Comparison of ENCODE assay signal across 8 mouse cellular contexts in the genomic region with DNA sequence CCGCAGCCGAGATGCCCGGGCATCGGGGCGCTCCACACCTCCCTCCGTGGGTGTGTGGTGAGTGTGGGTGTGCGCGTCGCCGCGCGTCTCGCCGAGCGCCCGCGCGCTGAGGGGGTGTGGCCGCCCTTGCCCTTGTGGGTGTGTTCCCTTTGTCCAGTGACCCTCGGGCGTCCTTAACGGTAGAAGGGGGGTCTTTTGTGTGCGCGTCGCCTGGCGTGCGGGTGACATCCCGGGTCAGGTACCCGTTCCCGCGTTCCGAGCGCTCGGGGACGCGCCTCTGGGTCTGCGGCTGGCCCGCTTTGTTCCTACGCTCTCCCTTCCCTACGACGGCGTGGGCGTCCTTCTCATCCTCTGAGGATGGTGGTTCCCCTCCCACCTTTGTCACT. TPM values are rescaled to one million over a fixed set of nuclear protein-coding genes. Genes with fewer than 3 reads are reported as not detected.
DNase-seq lines count a peak whose midpoint lies in the region; ATAC-seq and TF ChIP-seq lines count a peak whose summit lies in the region.

No protein-coding gene starts in this region.

- peak overlapping the region; percentile 43 for H3K4me2 ChIP-seq in limb, embryonic 14.5 days (replicated peaks; ENCODE audit: low read depth, low read length, severe bottlenecking)
- peak overlapping the region; percentile 73 for H3K4me2 ChIP-seq in midbrain, embryonic 14.5 days (ENCODE audit: low read length)
- peak overlapping the region; percentile 53 for H3K4me2 ChIP-seq in stomach, embryonic 16.5 days (ENCODE audit: low read depth, low read length)

- H3K9me3 ChIP-seq in limb, embryonic 14.5 days (ENCODE audit: control insufficient read depth, low read length) = no peaks in the 10 kb centered on the region
- H3K9me3 ChIP-seq in midbrain, embryonic 14.5 days (ENCODE audit: control insufficient read depth, low read length) = no peaks in the 10 kb centered on the region
- no peaks in the 10 kb centered on the region for H3K9me3 ChIP-seq in stomach, embryonic 16.5 days (replicated peaks; ENCODE audit: control insufficient read depth, low read length)

- H3K9ac ChIP-seq in limb, embryonic 14.5 days (ENCODE audit: low read depth, low read length, severe bottlenecking) = peak overlapping the region; percentile 88
- peak overlapping the region; percentile 99 for H3K9ac ChIP-seq in midbrain, embryonic 14.5 days (replicated peaks; ENCODE audit: low read length)
- H3K9ac ChIP-seq in stomach, embryonic 16.5 days (ENCODE audit: low read length) = peak overlapping the region; percentile 98

- 0% methylated on average over 24 of the region's 43 CpGs for WGBS in limb, embryonic 14.5 days
- 0% methylated on average over 43 of the region's 43 CpGs for WGBS in midbrain, embryonic 14.5 days
- under 1% methylated on average over 43 of the region's 43 CpGs for WGBS in stomach, embryonic 16.5 days

- TF ChIP-seq POLR2A in limb, embryonic 14.5 days (IDR thresholded peaks at IDR 0.05; ENCODE audit: borderline replicate concordance, extremely low read depth, insufficient read depth, insufficient read length) = no peak

- peak overlapping the region; percentile 98 for H3K27ac ChIP-seq in limb, embryonic 14.5 days (replicated peaks; ENCODE audit: low read depth, low read length)
- H3K27ac ChIP-seq in midbrain, embryonic 14.5 days (replicated peaks; ENCODE audit: low read depth, low read length) = peak overlapping the region; percentile 99
- H3K27ac ChIP-seq in stomach, embryonic 16.5 days (ENCODE audit: low read length) = peak overlapping the region; percentile 99

- peak overlapping the region; percentile 93 for H3K4me3 ChIP-seq in limb, embryonic 14.5 days (replicated peaks; ENCODE audit: low read length)
- peak overlapping the region; percentile 96 for H3K4me3 ChIP-seq in midbrain, embryonic 14.5 days (replicated peaks; ENCODE audit: low read depth, low read length)
- H3K4me3 ChIP-seq in stomach, embryonic 16.5 days (replicated peaks; ENCODE audit: low read length) = peak overlapping the region; percentile 92

- peaks cover 20% of the 10 kb centered on the region for H3K4me1 ChIP-seq in limb, embryonic 14.5 days (ENCODE audit: control insufficient read depth, insufficient read depth, low read length)
- H3K4me1 ChIP-seq in midbrain, embryonic 14.5 days (ENCODE audit: control insufficient read depth, insufficient read depth, low read length) = peaks cover 37% of the 10 kb centered on the region
- H3K4me1 ChIP-seq in stomach, embryonic 16.5 days (ENCODE audit: control insufficient read depth, insufficient read depth, low read length) = peaks cover 8% of the 10 kb centered on the region; the same call in 1 of the 2 replicates

- peak; percentile 49 for ATAC-seq in inflammation-experienced regulatory T-cells, adult 6 months
- ATAC-seq in limb, embryonic 14.5 days (ENCODE audit: low FRiP score, low read depth) = peak; percentile 75
- ATAC-seq in midbrain, embryonic 14.5 days (ENCODE audit: low FRiP score, low TSS enrichment) = peak; percentile 78
- ATAC-seq in stomach, embryonic 16.5 days (ENCODE audit: insufficient read depth, low FRiP score) = peak; percentile 84

- H3K27me3 ChIP-seq in limb, embryonic 14.5 days (ENCODE audit: control insufficient read depth, insufficient read depth, low read length) = no peaks in the 10 kb centered on the region
- H3K27me3 ChIP-seq in midbrain, embryonic 14.5 days (ENCODE audit: control insufficient read depth, insufficient read depth, low read length) = no peaks in the 10 kb centered on the region
- H3K27me3 ChIP-seq in stomach, embryonic 16.5 days (ENCODE audit: control insufficient read depth, insufficient read depth, low read length) = no peaks in the 10 kb centered on the region

- no peaks in the 10 kb centered on the region for H3K36me3 ChIP-seq in limb, embryonic 14.5 days (ENCODE audit: control insufficient read depth, insufficient read depth, low read length)
- H3K36me3 ChIP-seq in midbrain, embryonic 14.5 days (ENCODE audit: control insufficient read depth, insufficient read depth, low read length) = peaks cover 4% of the 10 kb centered on the region; the same call in 1 of the 2 replicates
- no peaks in the 10 kb centered on the region for H3K36me3 ChIP-seq in stomach, embryonic 16.5 days (ENCODE audit: control insufficient read depth, insufficient read depth, low read length)

- peak; percentile 74 to 78 for DNase-seq in layer of hippocampus, postnatal 10 days (ENCODE audit: low spot score in 2 of 2)
- no peak for DNase-seq in layer of hippocampus, adult 18-20 months (ENCODE audit: low spot score in 2 of 2)
- DNase-seq in cerebellum, adult 9-10 months = peak; percentile 84
- peak; percentile 66 to 69 for DNase-seq in frontal cortex, postnatal 14 days (ENCODE audit: low spot score in 2 of 2)
- DNase-seq in limb, embryonic 14.5 days (ENCODE audit: low spot score) = no peak
- DNase-seq in midbrain, embryonic 14.5 days = no peak

RNA-seq across cellular contexts. Expression of a gene that starts 0.5 kb away (rescaled TPM):
- 100 to 1,000 TPM; 751 to 808 TPM for total RNA-seq in layer of hippocampus, postnatal 10 days (2021)
- 100 to 1,000 TPM; 823 to 869 TPM for total RNA-seq in layer of hippocampus, adult 18-20 months (2021)
- polyA plus RNA-seq in inflammation-experienced regulatory T-cells, adult 6 months (2017; shearing (Covaris generic)) = 100 to 1,000 TPM in 1 of 3 experiments, 10 to 100 TPM in 2; 30.0 to 103 (median 89.3) TPM
- 113 and 123 TPM in 2 replicates for polyA plus RNA-seq in limb, embryonic 14.5 days (2012; rRNA removed)
- polyA plus RNA-seq in limb, embryonic 14.5 days (2014; fragmentation: Nextera tagmentation; extraction: Ambion mirVana) = 294 and 297 TPM in 2 replicates
- polyA plus RNA-seq in midbrain, embryonic 14.5 days (2014; fragmentation: Nextera tagmentation; extraction: Ambion mirVana) = 1,082 and 1,144 TPM in 2 replicates
- 156 and 161 TPM in 2 replicates for polyA plus RNA-seq in stomach, embryonic 16.5 days (2015; fragmentation: Nextera tagmentation; extraction: Ambion mirVana)

RNA-seq across cellular contexts. Expression of a gene that starts 0.7 kb away (rescaled TPM):
- 10 to 100 TPM; 42.8 to 55.0 TPM for total RNA-seq in layer of hippocampus, postnatal 10 days (2021)
- total RNA-seq in layer of hippocampus, adult 18-20 months (2021) = 10 to 100 TPM; 35.5 to 40.7 TPM
- polyA plus RNA-seq in inflammation-experienced regulatory T-cells, adult 6 months (2017; shearing (Covaris generic)) = 10 to 100 TPM; 47.3 to 96.8 (median 94.1) TPM
- 75.3 and 83.2 TPM in 2 replicates for polyA plus RNA-seq in limb, embryonic 14.5 days (2012; rRNA removed)
- 86.3 and 101 TPM in 2 replicates for polyA plus RNA-seq in limb, embryonic 14.5 days (2014; fragmentation: Nextera tagmentation; extraction: Ambion mirVana)
- polyA plus RNA-seq in midbrain, embryonic 14.5 days (2014; fragmentation: Nextera tagmentation; extraction: Ambion mirVana) = 103 and 163 TPM in 2 replicates
- polyA plus RNA-seq in stomach, embryonic 16.5 days (2015; fragmentation: Nextera tagmentation; extraction: Ambion mirVana) = 117 and 131 TPM in 2 replicates

RNA-seq across cellular contexts. Expression of a gene that starts 42.7 kb away (rescaled TPM):
- under 1 TPM; 0.32 to 0.42 TPM for total RNA-seq in layer of hippocampus, postnatal 10 days (2021)
- under 1 TPM in 1 of 2 experiments, not detected in 1; 0.20 TPM for total RNA-seq in layer of hippocampus, adult 18-20 months (2021)
- polyA plus RNA-seq in inflammation-experienced regulatory T-cells, adult 6 months (2017; shearing (Covaris generic)) = under 1 TPM; 0.39 to 0.81 (median 0.77) TPM
- 2.3 and 2.9 TPM in 2 replicates for polyA plus RNA-seq in limb, embryonic 14.5 days (2012; rRNA removed)
- 5.2 TPM in 2 replicates for polyA plus RNA-seq in limb, embryonic 14.5 days (2014; fragmentation: Nextera tagmentation; extraction: Ambion mirVana)
- 0.70 and 1.2 TPM in 2 replicates for polyA plus RNA-seq in midbrain, embryonic 14.5 days (2014; fragmentation: Nextera tagmentation; extraction: Ambion mirVana)
- polyA plus RNA-seq in stomach, embryonic 16.5 days (2015; fragmentation: Nextera tagmentation; extraction: Ambion mirVana) = 7.0 and 8.3 TPM in 2 replicates

RNA-seq across cellular contexts. Expression of a gene that starts 57.5 kb away (rescaled TPM):
- 10 to 100 TPM; 12.1 to 14.1 TPM for total RNA-seq in layer of hippocampus, postnatal 10 days (2021)
- total RNA-seq in layer of hippocampus, adult 18-20 months (2021) = 10 to 100 TPM; 13.5 to 13.9 TPM
- 1 to 10 TPM; 4.3 to 9.7 (median 9.1) TPM for polyA plus RNA-seq in inflammation-experienced regulatory T-cells, adult 6 months (2017; shearing (Covaris generic))
- polyA plus RNA-seq in limb, embryonic 14.5 days (2012; rRNA removed) = 6.1 and 7.1 TPM in 2 replicates
- 6.3 and 6.4 TPM in 2 replicates for polyA plus RNA-seq in limb, embryonic 14.5 days (2014; fragmentation: Nextera tagmentation; extraction: Ambion mirVana)
- 6.6 and 7.2 TPM in 2 replicates for polyA plus RNA-seq in midbrain, embryonic 14.5 days (2014; fragmentation: Nextera tagmentation; extraction: Ambion mirVana)
- polyA plus RNA-seq in stomach, embryonic 16.5 days (2015; fragmentation: Nextera tagmentation; extraction: Ambion mirVana) = 10.2 and 10.3 TPM in 2 replicates

Comparison
In these comparisons a context has a peak if more than half of its experiments do, and no peak if none do; other contexts are left out.
1. DNase-seq: peak in layer of hippocampus, postnatal 10 days (2 of 2), cerebellum, adult 9-10 months (single experiment) and frontal cortex, postnatal 14 days (2 of 2); none in layer of hippocampus, adult 18-20 months (0 of 2), limb, embryonic 14.5 days (single experiment) and midbrain, embryonic 14.5 days (single experiment).
2. Peak in every context shown above with its lines, with median percentiles within 50 percentile points of each other: ATAC-seq, H3K27ac ChIP-seq, H3K4me2 ChIP-seq, H3K4me3 ChIP-seq and H3K9ac ChIP-seq.